ENCODE assay signal across 12 mouse cellular contexts in genomic region chr14:86395951-86396361, GRCm38 (mm10).
DNase-seq lines count a peak whose midpoint lies in the region; ATAC-seq lines count a peak whose summit lies in the region.
"Had no signal": no experiment of that assay in that cellular context is flagged by ENCODE, and none has a peak within 500 bp of the region (broad histone marks: within the 10 kb centered on the region; RNA-seq: fewer than 3 reads in every experiment).

No protein-coding gene starts in this region.

- H3K36me3 ChIP-seq in kidney, embryonic 15.5 days = no peaks in the 10 kb centered on the region
- H3K36me3 ChIP-seq in embryonic facial prominence, embryonic 11.5 days (replicated peaks; ENCODE audit: control insufficient read depth, insufficient read depth, low read depth, low read length) = no peaks in the 10 kb centered on the region
- H3K36me3 ChIP-seq in hindbrain, embryonic 10.5 days = no peaks in the 10 kb centered on the region
- H3K36me3 ChIP-seq: liver, embryonic 13.5 days had no signal

- WGBS in kidney, embryonic 15.5 days = 23% methylated on average over 9 of the region's 9 CpGs
- WGBS in embryonic facial prominence, embryonic 11.5 days = 11% methylated on average over 9 of the region's 9 CpGs
- 10% methylated on average over 9 of the region's 9 CpGs for WGBS in hindbrain, embryonic 10.5 days

- peaks cover 8% of the 10 kb centered on the region; the same call in 1 of the 2 replicates for H3K4me1 ChIP-seq in kidney, embryonic 15.5 days
- no peaks in the 10 kb centered on the region for H3K4me1 ChIP-seq in embryonic facial prominence, embryonic 11.5 days (ENCODE audit: control insufficient read depth, insufficient read depth, low read length)
- peaks cover 11% of the 10 kb centered on the region for H3K4me1 ChIP-seq in hindbrain, embryonic 10.5 days (replicated peaks)
- H3K4me1 ChIP-seq: liver, embryonic 13.5 days had no signal

- no peak for ATAC-seq in kidney, embryonic 15.5 days (replicated peaks; ENCODE audit: low FRiP score)
- ATAC-seq in embryonic facial prominence, embryonic 11.5 days (replicated peaks; ENCODE audit: insufficient number of reproducible peaks, low FRiP score, low TSS enrichment, low read depth) = no peak
- ATAC-seq: Patski had no signal

- H3K27me3 ChIP-seq in kidney, embryonic 15.5 days = peaks cover 15% of the 10 kb centered on the region; the same call in 1 of the 2 replicates
- H3K27me3 ChIP-seq in embryonic facial prominence, embryonic 11.5 days (ENCODE audit: control insufficient read depth, insufficient read depth, low read length) = peaks cover 2% of the 10 kb centered on the region; the same call in 1 of the 2 replicates
- peaks cover 19% of the 10 kb centered on the region for H3K27me3 ChIP-seq in hindbrain, embryonic 10.5 days (ENCODE audit: insufficient read depth, poor library complexity, severe bottlenecking)
- H3K27me3 ChIP-seq: liver, embryonic 13.5 days had no signal

- H3K4me2 ChIP-seq in kidney, embryonic 15.5 days = peak overlapping the region; percentile 25
- peak overlapping the region; percentile 10; the same call in 1 of the 2 replicates for H3K4me2 ChIP-seq in embryonic facial prominence, embryonic 11.5 days (ENCODE audit: low read depth, low read length)
- H3K4me2 ChIP-seq: liver, embryonic 13.5 days had no signal

- H3K9me3 ChIP-seq in kidney, embryonic 15.5 days (replicated peaks) = no peaks in the 10 kb centered on the region
- no peaks in the 10 kb centered on the region for H3K9me3 ChIP-seq in embryonic facial prominence, embryonic 11.5 days (replicated peaks; ENCODE audit: control insufficient read depth, low read length)
- H3K9me3 ChIP-seq in hindbrain, embryonic 10.5 days = no peaks in the 10 kb centered on the region
- H3K9me3 ChIP-seq: liver, embryonic 13.5 days had no signal

- H3K4me3 ChIP-seq in kidney, embryonic 15.5 days (replicated peaks) = 0 out of 2 replicates have a peak overlapping the region, but pooled peaks have one; percentile 6
- H3K4me3 ChIP-seq in embryonic facial prominence, embryonic 11.5 days (ENCODE audit: low read depth, low read length) = no peak overlapping the region
- H3K4me3 ChIP-seq in hindbrain, embryonic 10.5 days = peak overlapping the region; percentile 32
- H3K4me3 ChIP-seq: gastrocnemius, adult 2 months; liver, embryonic 13.5 days had no signal

- DNase-seq in kidney, postnatal 25 days = no peak
- DNase-seq in embryonic facial prominence, embryonic 11.5 days (ENCODE audit: low spot score) = no peak
- no peak for DNase-seq in hindbrain, embryonic 10.5 days (ENCODE audit: low spot score)
- DNase-seq in neural tube, embryonic 10.5 days (ENCODE audit: extremely low spot score, low spot score) = peak; percentile 15
- no peak for DNase-seq in layer of hippocampus, adult 9-11 months
- no peak for DNase-seq in testis, postnatal 10 days (ENCODE audit: low spot score)
- DNase-seq in spleen, adult 12 weeks (ENCODE audit: low spot score) = no peak
- DNase-seq: gastrocnemius, adult 2 months; kidney, postnatal 14 days; liver, embryonic 13.5 days had no signal

- no peak overlapping the region for H3K27ac ChIP-seq in kidney, embryonic 15.5 days
- no peak overlapping the region for H3K27ac ChIP-seq in embryonic facial prominence, embryonic 11.5 days (replicated peaks; ENCODE audit: low read depth, low read length)
- H3K27ac ChIP-seq in hindbrain, embryonic 10.5 days = 0 out of 2 replicates have a peak overlapping the region, but pooled peaks have one; percentile 8
- H3K27ac ChIP-seq: gastrocnemius, adult 2 months; liver, embryonic 13.5 days had no signal

- H3K9ac ChIP-seq in kidney, embryonic 15.5 days = no peak overlapping the region
- no peak overlapping the region for H3K9ac ChIP-seq in embryonic facial prominence, embryonic 11.5 days (replicated peaks; ENCODE audit: low read length)
- H3K9ac ChIP-seq: liver, embryonic 13.5 days had no signal
